Mouse (Mus musculus) heart, embryonic 14.5 days (tissue): ENCODE data around the gene Zcwpw1. TPM values are rescaled to one million over a fixed set of nuclear protein-coding genes. Genes with fewer than 3 reads are reported as not detected.
A peak's percentile ranks its signal among the peaks of the same experiment; 100 is the strongest.

Source experiments
- ATAC-seq: fragments of 200-750 bp; cut with Nextera tagmentation; 2 replicates; pipeline ENCODE4 v1.8.0; 2017; ENCODE audit warnings: low read depth, moderate TSS enrichment; ENCODE audit not compliant: insufficient number of reproducible peaks, insufficient read depth, low FRiP score
- H3K27ac ChIP-seq, 2 experiments: fragments of 200-500 bp in 1 of 2; fragments of 300-500 bp in 1 of 2; sonication (generic) in 1 of 2; replicated peaks in 1 of 2; 2 replicates each; pipeline ENCODE4 v1.5.1; 2012 to 2014; ENCODE audit warnings: low read depth in 2 of 2, low read length in 2 of 2, control low read depth in 1 of 2, mild to moderate bottlenecking in 1 of 2, mixed read lengths in 1 of 2; ENCODE audit not compliant: control insufficient read depth in 1 of 2, insufficient read depth in 1 of 2
- H3K27me3 ChIP-seq: fragments of 300-500 bp; sonication (generic); 2 replicates; pipeline ENCODE4 v1.6.1; 2014; ENCODE audit warnings: mild to moderate bottlenecking, low read length, control low read depth; ENCODE audit not compliant: control insufficient read depth, insufficient read depth
- H3K36me3 ChIP-seq: fragments of 300-500 bp; sonication (generic); 2 replicates; pipeline ENCODE4 v1.6.1; 2014; ENCODE audit warnings: mild to moderate bottlenecking, control low read depth, low read length, mixed read lengths; ENCODE audit not compliant: control insufficient read depth, insufficient read depth
- H3K4me1 ChIP-seq, 2 experiments: fragments of 200-500 bp in 1 of 2; fragments of 300-500 bp in 1 of 2; sonication (generic) in 1 of 2; 2 replicates each; pipeline ENCODE4 v1.6.1; 2012 to 2014; ENCODE audit warnings: low read length in 2 of 2, control low read depth in 1 of 2, mixed read lengths in 1 of 2; ENCODE audit not compliant: control insufficient read depth in 2 of 2, insufficient read depth in 2 of 2
- H3K4me2 ChIP-seq: fragments of 300-500 bp; sonication (generic); 2 replicates; pipeline ENCODE4 v1.6.1; 2014; ENCODE audit warnings: mild to moderate bottlenecking, low read length
- H3K4me3 ChIP-seq, 2 experiments: fragments of 200-500 bp in 1 of 2; fragments of 300-500 bp in 1 of 2; sonication (generic) in 1 of 2; 2 replicates each; pipeline ENCODE4 v1.5.1; 2012 to 2014; ENCODE audit warnings: low read length in 2 of 2, mild to moderate bottlenecking in 2 of 2, control low read depth in 1 of 2, low read depth in 1 of 2, moderate library complexity in 1 of 2; ENCODE audit not compliant: control insufficient read depth in 1 of 2, insufficient read depth in 1 of 2
- H3K9ac ChIP-seq: fragments of 300-500 bp; sonication (generic); 2 replicates; pipeline ENCODE4 v1.6.1; 2014; ENCODE audit warnings: mild to moderate bottlenecking, low read length
- H3K9me3 ChIP-seq: fragments of 300-500 bp; sonication (generic); 2 replicates; pipeline ENCODE4 v1.6.1; 2016; ENCODE audit warnings: low read length, control low read depth; ENCODE audit not compliant: control insufficient read depth
- WGBS: fragments of 180-500 bp; shearing (Covaris S2); extraction: QIAGEN DNeasy Blood & Tissue Kit; methylation state at CpG from one replicate; pipeline ENCODE4 v1.1.7; 2014; 5-methylcytosine and 5-hydroxymethylcytosine counted together
- polyA plus RNA-seq: library from polyadenylated mRNA; unstranded; fragments of >200 nt; fragmentation: Nextera tagmentation; extraction: Ambion mirVana; gene quantifications from 2 replicates; pipeline ENCODE4 v1.2.1, GENCODE M21; 2014

The Zcwpw1 gene
- polyA plus RNA-seq, 1 experiment from 2014 or later, result 7.6 TPM

GRCm38 (mm10) chr5:137770709-137771108 is 16.9 kb upstream of the Zcwpw1 start:
- no peak overlapping the region for H3K9ac ChIP-seq
- no peak overlapping the region for H3K4me2 ChIP-seq
- no peaks in the 10 kb centered on the region for H3K36me3 ChIP-seq
- no peaks in the 10 kb centered on the region for H3K27me3 ChIP-seq
- H3K9me3 ChIP-seq, result peaks cover 3% of the 10 kb centered on the region; the same call in 1 of the 2 replicates
- no peak overlapping the region for H3K27ac ChIP-seq
- no peak for ATAC-seq
- H3K4me3 ChIP-seq, result no peak overlapping the region
- H3K4me1 ChIP-seq, result no peaks in the 10 kb centered on the region
- WGBS, result 43% methylated on average over 2 of the region's 2 CpGs

GRCm38 (mm10) chr5:137772755-137773154 is 14.8 kb upstream of the Zcwpw1 start:
- Histone ChIP-seq H3K27ac (no peak overlapping the region), H3K4me2 (no peak overlapping the region), H3K4me1 (peaks cover 4 to 13% of the 10 kb centered on the region in 2 experiments; a peak in 3 of 4 replicates), H3K36me3 (no peaks in the 10 kb centered on the region), H3K27me3 (no peaks in the 10 kb centered on the region), H3K4me3 (no peak overlapping the region), H3K9me3 (no peaks in the 10 kb centered on the region), H3K9ac (no peak overlapping the region)
- no peak for ATAC-seq

- no peak for ATAC-seq
- H3K9me3 ChIP-seq, result no peaks in the 10 kb centered on the region
- H3K36me3 ChIP-seq, result peaks cover 7% of the 10 kb centered on the region
- H3K27ac ChIP-seq, result peak overlapping the region; percentile 18 to 68; a peak in 3 of 4 replicates
- peaks cover 4 to 25% of the 10 kb centered on the region in 2 experiments; a peak in 3 of 4 replicates for H3K4me1 ChIP-seq
- 91% methylated on average over 2 of the region's 2 CpGs for WGBS
- H3K27me3 ChIP-seq, result no peaks in the 10 kb centered on the region
- H3K4me3 ChIP-seq, result no peak overlapping the region
- no peak overlapping the region for H3K9ac ChIP-seq
- H3K4me2 ChIP-seq, result no peak overlapping the region
Observed at GRCm38 (mm10) chr5:137775587-137776290, 11.9 kb upstream of the Zcwpw1 start.

GRCm38 (mm10) chr5:137776408-137776918 is 11.1 kb upstream of the Zcwpw1 start:
- H3K27ac ChIP-seq, result peak overlapping the region; percentile 38 to 68
- no peaks in the 10 kb centered on the region for H3K27me3 ChIP-seq
- 31% methylated on average over 5 of the region's 5 CpGs for WGBS
- peaks cover 4 to 25% of the 10 kb centered on the region in 2 experiments; a peak in 3 of 4 replicates for H3K4me1 ChIP-seq
- ATAC-seq, result no peak
- H3K9ac ChIP-seq, result 0 out of 2 replicates have a peak overlapping the region, but pooled peaks have one; percentile 18
- peaks cover 14% of the 10 kb centered on the region for H3K36me3 ChIP-seq
- no peaks in the 10 kb centered on the region for H3K9me3 ChIP-seq
- peak overlapping the region; percentile 35 for H3K4me2 ChIP-seq
- H3K4me3 ChIP-seq, result no peak overlapping the region

- peaks cover 23% of the 10 kb centered on the region for H3K36me3 ChIP-seq
- H3K27ac ChIP-seq, result peak overlapping the region in 1 of 2 experiments; percentile 68; a peak in 1 of 4 replicates
- H3K4me2 ChIP-seq, result 0 out of 2 replicates have a peak overlapping the region, but pooled peaks have one; percentile 35
- WGBS, result 78% methylated on average over 7 of the region's 7 CpGs
- no peaks in the 10 kb centered on the region for H3K9me3 ChIP-seq
- no peak for ATAC-seq
- H3K4me1 ChIP-seq, result peaks cover 4 to 25% of the 10 kb centered on the region in 2 experiments; a peak in 3 of 4 replicates
- H3K9ac ChIP-seq, result no peak overlapping the region
- H3K27me3 ChIP-seq, result no peaks in the 10 kb centered on the region
- no peak overlapping the region for H3K4me3 ChIP-seq
Observed at GRCm38 (mm10) chr5:137777267-137777845, 10.2 kb upstream of the Zcwpw1 start.

GRCm38 (mm10) chr5:137778635-137779034 is 9.0 kb upstream of the Zcwpw1 start, which contains the start of gene Ppp1r35:
Gene Ppp1r35 (plus strand): TSS chr5:137778849.
- Histone ChIP-seq H3K27ac (peak within 1 kb of the TSS; percentile 71 to 90), H3K4me2 (peak within 1 kb of the TSS; percentile 88), H3K27me3 (no peaks in the 10 kb centered on the region), H3K4me3 (peak within 1 kb of the TSS; percentile 85 to 98), H3K9ac (peak within 1 kb of the TSS; percentile 98), H3K9me3 (no peaks in the 10 kb centered on the region), H3K36me3 (peaks cover 36% of the 10 kb centered on the region), H3K4me1 (peaks cover 7 to 34% of the 10 kb centered on the region in 2 experiments)
- under 1% methylated on average over 31 of the region's 31 CpGs for WGBS
- peak; percentile 91 for ATAC-seq

- Histone ChIP-seq H3K4me2 (peak overlapping the region; percentile 88), H3K36me3 (peaks cover 43% of the 10 kb centered on the region), H3K27me3 (no peaks in the 10 kb centered on the region), H3K9ac (peak overlapping the region; percentile 98), H3K4me1 (peaks cover 14 to 41% of the 10 kb centered on the region in 2 experiments), H3K9me3 (no peaks in the 10 kb centered on the region), H3K4me3 (peak overlapping the region; percentile 85 to 98), H3K27ac (peak overlapping the region; percentile 56 to 90; a peak in 3 of 4 replicates)
- peak; percentile 1; the same call in 1 of the 2 replicates for ATAC-seq
- WGBS, result under 1% methylated on average over 71 of the region's 83 CpGs
Observed at GRCm38 (mm10) chr5:137779053-137779933, 8.3 kb upstream of the Zcwpw1 start.
